Mouse (Mus musculus) forebrain, embryonic 13.5 days (tissue): ENCODE measurements around the gene Isg20l2. TPM values are rescaled to one million over a fixed set of nuclear protein-coding genes. Genes with fewer than 3 reads are reported as not detected.
A peak's percentile ranks its signal among the peaks of the same experiment; 100 is the strongest.

Experiments used
- ATAC-seq: fragments of 200-750 bp; cut with Nextera tagmentation; 2 replicates; pipeline ENCODE4 v1.8.0; 2017
- H3K27ac ChIP-seq: fragments of 300-500 bp; sonication (generic); 2 replicates; pipeline ENCODE4 v1.5.1; 2015; ENCODE audit warnings: inconsistent platforms, mild to moderate bottlenecking, moderate library complexity
- H3K27me3 ChIP-seq: fragments of 300-500 bp; sonication (generic); 2 replicates; pipeline ENCODE4 v1.6.1; 2015; ENCODE audit warnings: mild to moderate bottlenecking, inconsistent platforms
- H3K36me3 ChIP-seq: fragments of 300-500 bp; sonication (generic); 2 replicates; pipeline ENCODE4 v1.6.1; 2015; ENCODE audit warnings: mild to moderate bottlenecking, inconsistent platforms; ENCODE audit not compliant: poor library complexity, severe bottlenecking
- H3K4me1 ChIP-seq: fragments of 300-500 bp; sonication (generic); 2 replicates; pipeline ENCODE4 v1.6.1; 2015; ENCODE audit warnings: inconsistent platforms
- H3K4me2 ChIP-seq: fragments of 300-500 bp; sonication (generic); 2 replicates; pipeline ENCODE4 v1.6.1; 2015; ENCODE audit warnings: inconsistent platforms, mild to moderate bottlenecking, moderate library complexity
- H3K4me3 ChIP-seq: fragments of 300-500 bp; sonication (generic); 2 replicates; pipeline ENCODE4 v1.5.1; 2015; ENCODE audit warnings: mild to moderate bottlenecking, inconsistent platforms
- H3K9ac ChIP-seq: fragments of 300-500 bp; sonication (generic); 2 replicates; pipeline ENCODE4 v1.6.1; 2015; ENCODE audit warnings: mild to moderate bottlenecking, inconsistent platforms
- H3K9me3 ChIP-seq: fragments of 300-500 bp; sonication (generic); replicated peaks from 2 replicates; pipeline ENCODE4 v1.6.1; 2016; ENCODE audit warnings: inconsistent platforms
- WGBS: fragments of 180-500 bp; shearing (Covaris S2); methylation state at CpG from one replicate; pipeline ENCODE4 v1.1.7; 2015; 5-methylcytosine and 5-hydroxymethylcytosine counted together
- polyA plus RNA-seq: library from polyadenylated mRNA; unstranded; fragments of >200 nt; fragmentation: Nextera tagmentation; extraction: Ambion mirVana; gene quantifications from 2 replicates; pipeline ENCODE4 v1.2.1, GENCODE M21; 2015

Isg20l2 gene
- polyA plus RNA-seq, 1 experiment from 2014 or later: 61.8 TPM

DNA sequence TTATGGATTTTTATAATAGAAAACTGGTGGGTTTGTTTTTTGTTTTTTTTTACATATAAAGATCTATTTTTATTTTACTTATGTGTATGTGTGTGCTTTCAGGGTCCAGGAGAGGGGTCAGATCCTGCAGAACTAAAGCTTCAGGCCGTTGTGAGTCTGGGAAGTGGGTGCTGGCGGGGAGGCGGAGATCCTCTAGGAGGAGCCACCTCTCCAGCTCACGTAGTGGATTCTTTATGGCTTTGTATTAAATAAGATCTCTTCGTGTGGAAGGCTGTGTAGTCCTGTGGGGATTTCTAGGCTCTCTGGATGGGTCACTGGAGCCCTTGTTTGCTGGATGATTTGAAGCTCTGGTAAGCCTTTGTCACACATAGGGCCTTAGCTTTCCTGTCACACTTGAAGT is 10.5 kb downstream of the Isg20l2 start:
- peaks cover 18% of the 10 kb centered on the region for H3K4me1 ChIP-seq
- no peaks in the 10 kb centered on the region for H3K9me3 ChIP-seq
- H3K4me3 ChIP-seq: no peak overlapping the region
- no peak overlapping the region for H3K4me2 ChIP-seq
- WGBS: 65% methylated on average over 5 of the region's 5 CpGs
- H3K9ac ChIP-seq: no peak overlapping the region
- no peak overlapping the region for H3K27ac ChIP-seq
- no peaks in the 10 kb centered on the region for H3K27me3 ChIP-seq
- no peak for ATAC-seq
- peaks cover 77% of the 10 kb centered on the region for H3K36me3 ChIP-seq

GRCm38 (mm10) chr3:87942471-87942870 is 12.4 kb downstream of the Isg20l2 start:
- Histone ChIP-seq H3K9me3 (no peaks in the 10 kb centered on the region), H3K4me1 (peaks cover 30% of the 10 kb centered on the region), H3K27me3 (no peaks in the 10 kb centered on the region), H3K27ac (no peak overlapping the region), H3K4me2 (no peak overlapping the region), H3K36me3 (peaks cover 61% of the 10 kb centered on the region), H3K4me3 (no peak overlapping the region), H3K9ac (no peak overlapping the region)
- 94% methylated on average over 2 of the region's 2 CpGs for WGBS
- no peak for ATAC-seq

- no peak for ATAC-seq
These were observed 13.5 kb downstream of the Isg20l2 start for GRCm38 (mm10) chr3:87943586-87943985.

GRCm38 (mm10) chr3:87944838-87945600 is 14.9 kb downstream of the Isg20l2 start:
- peaks cover 55% of the 10 kb centered on the region for H3K4me1 ChIP-seq
- 6% methylated on average over 4 of the region's 4 CpGs for WGBS

More at GRCm38 (mm10) chr3:87943586-87943985, 13.5 kb downstream of the Isg20l2 start:
- Histone ChIP-seq H3K4me2 (no peak overlapping the region), H3K4me3 (no peak overlapping the region), H3K9me3 (no peaks in the 10 kb centered on the region), H3K4me1 (peaks cover 41% of the 10 kb centered on the region), H3K36me3 (peaks cover 50% of the 10 kb centered on the region), H3K27me3 (no peaks in the 10 kb centered on the region), H3K9ac (no peak overlapping the region), H3K27ac (no peak overlapping the region)
- 80% methylated on average over 7 of the region's 7 CpGs for WGBS

DNA sequence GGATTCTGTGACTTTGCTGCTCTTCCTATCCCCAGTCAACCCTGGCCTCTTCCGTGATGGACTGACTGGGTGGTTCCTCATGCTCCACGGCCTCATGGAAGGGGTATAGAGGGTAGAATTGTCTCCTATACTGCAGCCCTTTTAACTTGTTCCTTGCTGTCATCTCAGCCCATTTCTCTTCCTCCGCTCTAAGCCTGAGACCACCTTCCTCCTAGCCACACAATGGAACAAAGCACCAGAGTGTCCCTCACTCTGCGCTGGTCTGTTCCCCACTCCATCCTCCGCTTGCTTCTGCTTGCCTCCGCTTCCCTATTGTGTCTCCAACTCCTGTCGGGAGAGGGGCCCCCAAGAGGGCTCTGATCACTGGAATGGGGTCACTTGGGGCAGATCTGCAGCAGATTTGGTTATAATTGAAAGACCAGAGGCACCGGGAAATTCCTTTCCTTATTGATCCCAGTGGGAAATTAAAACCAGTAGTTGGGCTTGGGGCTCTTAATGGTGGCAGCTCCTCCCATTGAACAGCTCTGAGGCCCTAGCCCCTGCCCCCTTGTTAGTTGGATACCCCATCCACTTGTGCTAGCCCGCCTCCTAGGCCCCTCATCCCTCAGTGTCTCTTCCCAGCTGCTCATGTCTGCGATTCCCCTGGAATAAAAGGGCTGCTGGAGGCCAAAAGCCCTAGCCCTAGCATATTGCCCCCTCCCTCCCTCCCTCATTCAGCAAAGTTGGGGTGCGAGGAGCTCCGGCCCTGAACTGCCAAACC is 15.8 kb downstream of the Isg20l2 start:
- 14% methylated on average over 12 of the region's 12 CpGs for WGBS
- Histone ChIP-seq H3K36me3 (peaks cover 28% of the 10 kb centered on the region), H3K4me3 (no peak overlapping the region), H3K4me2 (no peak overlapping the region), H3K9me3 (no peaks in the 10 kb centered on the region), H3K27ac (peak overlapping the region; percentile 48; the same call in 1 of the 2 replicates), H3K9ac (0 out of 2 replicates have a peak overlapping the region, but pooled peaks have one; percentile 21), H3K27me3 (0 out of 2 replicates have a peak, but pooled peaks cover 4% of the 10 kb centered on the region), H3K4me1 (peaks cover 61% of the 10 kb centered on the region)
- no peak; the same call in 1 of the 2 replicates for ATAC-seq

More at GRCm38 (mm10) chr3:87944838-87945600, 14.9 kb downstream of the Isg20l2 start:
- 0 out of 2 replicates have a peak, but pooled peaks cover 4% of the 10 kb centered on the region for H3K27me3 ChIP-seq
- peak; percentile 64 for ATAC-seq
- H3K9ac ChIP-seq: peak overlapping the region; percentile 48
- H3K4me2 ChIP-seq: no peak overlapping the region
- H3K9me3 ChIP-seq: no peaks in the 10 kb centered on the region
- no peak overlapping the region for H3K4me3 ChIP-seq
- peak overlapping the region; percentile 54 for H3K27ac ChIP-seq
- peaks cover 36% of the 10 kb centered on the region for H3K36me3 ChIP-seq

- WGBS: 44% methylated on average over 1 of the region's 1 CpGs
- Histone ChIP-seq H3K4me2 (0 out of 2 replicates have a peak overlapping the region, but pooled peaks have one; percentile 69), H3K4me1 (peaks cover 61% of the 10 kb centered on the region), H3K4me3 (no peak overlapping the region), H3K27me3 (0 out of 2 replicates have a peak, but pooled peaks cover 4% of the 10 kb centered on the region), H3K9ac (0 out of 2 replicates have a peak overlapping the region, but pooled peaks have one; percentile 18), H3K27ac (peak overlapping the region; percentile 48; the same call in 1 of the 2 replicates), H3K36me3 (peaks cover 22% of the 10 kb centered on the region), H3K9me3 (no peaks in the 10 kb centered on the region)
- no peak for ATAC-seq
These were observed 16.4 kb downstream of the Isg20l2 start for GRCm38 (mm10) chr3:87946541-87946860.

DNA sequence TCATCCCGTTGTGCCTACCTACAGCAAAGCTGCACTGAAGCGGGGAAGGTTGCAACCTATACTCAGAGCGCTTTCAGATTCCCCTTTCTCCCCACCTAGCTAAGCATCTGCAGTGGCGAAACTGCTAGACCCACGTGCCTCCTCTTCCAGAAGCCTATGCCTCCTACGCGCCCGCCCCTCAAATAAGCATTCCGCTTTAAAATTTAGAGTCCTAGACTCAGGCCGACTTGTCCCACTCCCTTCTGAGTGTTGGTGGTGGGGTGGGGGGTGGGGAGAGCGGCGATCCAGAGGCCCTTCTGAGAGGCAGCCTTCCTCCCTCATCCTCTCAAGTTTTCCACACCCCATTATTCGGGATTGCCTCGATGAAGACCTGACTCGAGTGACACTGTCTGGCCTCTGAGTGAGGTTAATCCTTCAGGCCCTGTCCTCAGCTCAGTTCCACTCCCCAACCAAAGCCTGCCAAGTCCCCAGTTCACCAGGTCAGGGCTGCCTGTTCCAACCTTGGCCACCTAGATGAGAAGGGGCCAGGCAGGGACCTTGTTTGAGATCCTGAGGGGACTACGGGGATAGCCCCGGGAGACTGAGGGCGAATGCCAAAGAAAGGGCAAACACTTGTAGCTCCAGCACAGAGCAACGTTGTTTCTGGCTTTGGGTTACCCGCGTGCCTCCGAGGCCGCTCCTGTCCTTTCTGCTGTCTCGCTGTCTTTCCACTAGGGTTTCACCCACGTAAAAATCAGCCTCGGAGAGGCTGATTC is 17.1 kb downstream of the Isg20l2 start:
- WGBS: 6% methylated on average over 26 of the region's 26 CpGs
- H3K27ac ChIP-seq: peak overlapping the region; percentile 7; the same call in 1 of the 2 replicates

GRCm38 (mm10) chr3:87947811-87948199 is 17.7 kb downstream of the Isg20l2 start:
- Histone ChIP-seq H3K9me3 (no peaks in the 10 kb centered on the region), H3K27me3 (0 out of 2 replicates have a peak, but pooled peaks cover 4% of the 10 kb centered on the region), H3K4me3 (peak overlapping the region; percentile 36), H3K4me2 (peak overlapping the region; percentile 69), H3K9ac (peak overlapping the region; percentile 61), H3K36me3 (0 out of 2 replicates have a peak, but pooled peaks cover 9% of the 10 kb centered on the region), H3K27ac (no peak overlapping the region), H3K4me1 (peaks cover 73% of the 10 kb centered on the region)
- ATAC-seq: no peak
- WGBS: under 1% methylated on average over 17 of the region's 17 CpGs

More for the DNA sequence above, 17.1 kb downstream of the Isg20l2 start:
- H3K4me1 ChIP-seq: peaks cover 67% of the 10 kb centered on the region
- H3K4me2 ChIP-seq: peak overlapping the region; percentile 69
- H3K9me3 ChIP-seq: no peaks in the 10 kb centered on the region
- ATAC-seq: peak; percentile 11; the same call in 1 of the 2 replicates
- peak overlapping the region; percentile 61; the same call in 1 of the 2 replicates for H3K9ac ChIP-seq
- 0 out of 2 replicates have a peak, but pooled peaks cover 4% of the 10 kb centered on the region for H3K27me3 ChIP-seq
- H3K36me3 ChIP-seq: peaks cover 15% of the 10 kb centered on the region
- peak overlapping the region; percentile 36 for H3K4me3 ChIP-seq

DNA sequence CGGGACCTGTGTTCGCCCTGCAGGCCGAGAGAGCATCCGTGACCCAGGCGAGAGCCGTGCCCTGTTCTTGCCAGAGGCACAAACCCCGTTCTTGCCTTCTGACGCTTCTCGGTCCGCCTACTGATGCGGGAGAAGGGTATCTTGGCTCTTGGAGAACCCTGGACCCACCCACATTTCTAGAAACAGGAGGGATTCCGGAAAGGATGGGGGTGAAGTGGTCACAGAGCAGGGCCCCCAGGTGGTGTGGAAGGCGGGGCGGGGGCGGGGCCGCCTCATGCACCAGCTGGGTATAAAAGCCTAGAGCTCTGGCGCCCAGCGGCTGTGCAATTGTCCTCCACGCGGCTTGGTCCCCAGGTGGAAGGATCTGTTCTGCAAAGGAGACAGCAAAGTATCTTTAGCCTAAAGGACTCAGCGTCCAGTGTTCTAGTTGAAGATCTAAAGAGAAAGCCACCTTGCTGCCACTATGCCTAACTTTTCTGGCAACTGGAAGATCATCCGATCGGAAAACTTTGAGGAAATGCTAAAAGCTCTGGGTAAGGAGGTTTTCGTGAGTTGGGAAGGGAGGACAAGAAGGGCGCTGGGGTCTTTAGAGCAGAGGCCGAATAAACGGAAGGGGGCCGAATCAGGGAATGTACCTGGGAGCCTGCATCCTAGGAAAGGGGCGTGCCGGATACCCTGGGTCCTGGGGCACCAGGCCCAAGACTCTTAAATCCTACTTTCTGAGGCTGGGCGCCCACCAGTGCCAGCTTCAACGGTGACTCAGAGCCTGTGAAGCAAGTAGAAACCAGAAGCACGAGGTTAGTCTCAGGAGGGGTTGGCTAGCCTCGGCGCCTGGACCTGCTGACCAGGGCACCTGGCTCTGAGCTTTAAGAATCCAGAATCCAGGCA is 18.5 kb downstream of the Isg20l2 start, which contains the start of gene Crabp2:
Gene Crabp2 (plus strand): TSS at position 289 of the 888 bp plus-strand sequence.
- H3K4me3 ChIP-seq: peak within 1 kb of the TSS; percentile 36
- H3K4me1 ChIP-seq: peaks cover 76% of the 10 kb centered on the region
- 2% methylated on average over 34 of the region's 35 CpGs for WGBS
- peak within 1 kb of the TSS; percentile 69 for H3K4me2 ChIP-seq
- H3K36me3 ChIP-seq: 0 out of 2 replicates have a peak, but pooled peaks cover 2% of the 10 kb centered on the region
- peak within 1 kb of the TSS; percentile 61 for H3K9ac ChIP-seq
- H3K27ac ChIP-seq: peak within 1 kb of the TSS; percentile 51; the same call in 1 of the 2 replicates
- ATAC-seq: no peak
- no peaks in the 10 kb centered on the region for H3K9me3 ChIP-seq
- H3K27me3 ChIP-seq: 0 out of 2 replicates have a peak, but pooled peaks cover 4% of the 10 kb centered on the region

- H3K4me2 ChIP-seq: peak overlapping the region; percentile 69
- peak overlapping the region; percentile 36 for H3K4me3 ChIP-seq
- H3K9ac ChIP-seq: peak overlapping the region; percentile 61
- H3K36me3 ChIP-seq: no peaks in the 10 kb centered on the region
- 0 out of 2 replicates have a peak, but pooled peaks cover 4% of the 10 kb centered on the region for H3K27me3 ChIP-seq
- H3K4me1 ChIP-seq: peaks cover 76% of the 10 kb centered on the region
- peak overlapping the region; percentile 51; the same call in 1 of the 2 replicates for H3K27ac ChIP-seq
- 6% methylated on average over 16 of the region's 16 CpGs for WGBS
- no peaks in the 10 kb centered on the region for H3K9me3 ChIP-seq
- no peak for ATAC-seq
These were observed 19.3 kb downstream of the Isg20l2 start for GRCm38 (mm10) chr3:87949266-87949954.
